Mouse (Mus musculus): ENCODE measurements at regions not wholly inside any gene's neighbourhood (a gene's known extent, or its start where the extent isn't known, plus 50 kb on each side); places are given as distances from the start of the nearest gene placed in this dataset.
A peak's percentile ranks its signal among the peaks of the same experiment; 100 is the strongest.
"Not testable (repeated sequence)": the region's sequence is repeated elsewhere in the genome, so short reads cannot be mapped to it uniquely, and the experiment has no call there.

- DNase-seq (ENCODE audit: low spot score) (no peak), ATAC-seq (ENCODE audit: low FRiP score, low read depth) (no peak)
- Histone ChIP-seq H3K27me3 (ENCODE audit: control insufficient read depth, insufficient read depth, low read length) (no peaks in the 10 kb centered on the region), H3K4me3 (replicated peaks; ENCODE audit: low read length) (no peak overlapping the region), H3K9me3 (ENCODE audit: control insufficient read depth, low read length) (no peaks in the 10 kb centered on the region), H3K9ac (ENCODE audit: low read depth, low read length, severe bottlenecking) (no peak overlapping the region), H3K27ac (replicated peaks; ENCODE audit: low read depth, low read length) (no peak overlapping the region), H3K36me3 (ENCODE audit: control insufficient read depth, insufficient read depth, low read length) (no peaks in the 10 kb centered on the region), H3K4me1 (ENCODE audit: control insufficient read depth, insufficient read depth, low read length) (peaks cover 11% of the 10 kb centered on the region), H3K4me2 (replicated peaks; ENCODE audit: low read depth, low read length, severe bottlenecking) (no peak overlapping the region)
- TF ChIP-seq POLR2A (IDR thresholded peaks at IDR 0.05; ENCODE audit: borderline replicate concordance, extremely low read depth, insufficient read depth, insufficient read length), result no peak
- 46% methylated on average over 3 of the region's 3 CpGs for WGBS
These were observed 493.5 kb upstream of the Gm9747 start for GRCm38 (mm10) chr1:81739392-81739791.

- Histone ChIP-seq H3K4me2 (replicated peaks; ENCODE audit: low read depth, low read length, severe bottlenecking) (no peak overlapping the region), H3K36me3 (ENCODE audit: control insufficient read depth, insufficient read depth, low read length) (no peaks in the 10 kb centered on the region), H3K9me3 (ENCODE audit: control insufficient read depth, low read length) (no peaks in the 10 kb centered on the region), H3K27me3 (ENCODE audit: control insufficient read depth, insufficient read depth, low read length) (no peaks in the 10 kb centered on the region), H3K4me1 (ENCODE audit: control insufficient read depth, insufficient read depth, low read length) (peaks cover 17% of the 10 kb centered on the region), H3K9ac (ENCODE audit: low read depth, low read length, severe bottlenecking) (no peak overlapping the region), H3K4me3 (replicated peaks; ENCODE audit: low read length) (no peak overlapping the region), H3K27ac (replicated peaks; ENCODE audit: low read depth, low read length) (no peak overlapping the region)
- ATAC-seq (ENCODE audit: low FRiP score, low read depth) (no peak), DNase-seq (ENCODE audit: low spot score) (no peak)
- no peak for TF ChIP-seq POLR2A (IDR thresholded peaks at IDR 0.05; ENCODE audit: borderline replicate concordance, extremely low read depth, insufficient read depth, insufficient read length)
- 97% methylated on average over 1 of the region's 1 CpGs for WGBS
These were observed 492.9 kb upstream of the Gm9747 start for GRCm38 (mm10) chr1:81739981-81740380.

- not testable (repeated sequence) for H3K27ac ChIP-seq (replicated peaks; ENCODE audit: low read depth, low read length); DNase-seq (ENCODE audit: low spot score); H3K36me3 ChIP-seq (ENCODE audit: control insufficient read depth, insufficient read depth, low read length); ATAC-seq (ENCODE audit: low FRiP score, low read depth); H3K4me2 ChIP-seq (replicated peaks; ENCODE audit: low read depth, low read length, severe bottlenecking); H3K27me3 ChIP-seq (ENCODE audit: control insufficient read depth, insufficient read depth, low read length); H3K4me3 ChIP-seq (replicated peaks; ENCODE audit: low read length); H3K9ac ChIP-seq (ENCODE audit: low read depth, low read length, severe bottlenecking); H3K9me3 ChIP-seq (ENCODE audit: control insufficient read depth, low read length)
- 85% methylated on average over 8 of the region's 8 CpGs for WGBS
- peaks cover 30% of the 10 kb centered on the region for H3K4me1 ChIP-seq (ENCODE audit: control insufficient read depth, insufficient read depth, low read length)
These were observed 491.0 kb upstream of the Gm9747 start for GRCm38 (mm10) chr1:81741882-81742281.

- WGBS, result 4% methylated on average over 8 of the region's 8 CpGs
- peak overlapping the region; percentile 22; the same call in 1 of the 2 replicates for H3K4me2 ChIP-seq (replicated peaks; ENCODE audit: low read depth, low read length, severe bottlenecking)
- no peak for TF ChIP-seq POLR2A (IDR thresholded peaks at IDR 0.05; ENCODE audit: borderline replicate concordance, extremely low read depth, insufficient read depth, insufficient read length)
- no peaks in the 10 kb centered on the region for H3K36me3 ChIP-seq (ENCODE audit: control insufficient read depth, insufficient read depth, low read length)
- no peaks in the 10 kb centered on the region for H3K9me3 ChIP-seq (ENCODE audit: control insufficient read depth, low read length)
- H3K4me3 ChIP-seq (replicated peaks; ENCODE audit: low read length), result no peak overlapping the region
- H3K9ac ChIP-seq (ENCODE audit: low read depth, low read length, severe bottlenecking), result no peak overlapping the region
- peak; percentile 91 for DNase-seq (ENCODE audit: low spot score)
- no peaks in the 10 kb centered on the region for H3K27me3 ChIP-seq (ENCODE audit: control insufficient read depth, insufficient read depth, low read length)
- H3K27ac ChIP-seq (replicated peaks; ENCODE audit: low read depth, low read length), result peak overlapping the region; percentile 71
- ATAC-seq (ENCODE audit: low FRiP score, low read depth), result peak; percentile 89
- H3K4me1 ChIP-seq (ENCODE audit: control insufficient read depth, insufficient read depth, low read length), result peaks cover 30% of the 10 kb centered on the region
These were observed 488.4 kb upstream of the Gm9747 start for GRCm38 (mm10) chr1:81744524-81744923.

GRCm38 (mm10) chr1:81745024-81745960 is 487.6 kb upstream of the Gm9747 start:
- 29% methylated on average over 14 of the region's 14 CpGs for WGBS
- peak overlapping the region; percentile 71 for H3K27ac ChIP-seq (replicated peaks; ENCODE audit: low read depth, low read length)
- H3K27me3 ChIP-seq (ENCODE audit: control insufficient read depth, insufficient read depth, low read length), result no peaks in the 10 kb centered on the region
- no peak for TF ChIP-seq POLR2A (IDR thresholded peaks at IDR 0.05; ENCODE audit: borderline replicate concordance, extremely low read depth, insufficient read depth, insufficient read length)
- no peak overlapping the region for H3K9ac ChIP-seq (ENCODE audit: low read depth, low read length, severe bottlenecking)
- ATAC-seq (ENCODE audit: low FRiP score, low read depth), result peak; percentile 65; the same call in 1 of the 2 replicates
- H3K36me3 ChIP-seq (ENCODE audit: control insufficient read depth, insufficient read depth, low read length), result no peaks in the 10 kb centered on the region
- peak; percentile 9 for DNase-seq (ENCODE audit: low spot score)
- peak overlapping the region; percentile 22; the same call in 1 of the 2 replicates for H3K4me2 ChIP-seq (replicated peaks; ENCODE audit: low read depth, low read length, severe bottlenecking)
- no peaks in the 10 kb centered on the region for H3K9me3 ChIP-seq (ENCODE audit: control insufficient read depth, low read length)
- H3K4me1 ChIP-seq (ENCODE audit: control insufficient read depth, insufficient read depth, low read length), result peaks cover 30% of the 10 kb centered on the region
- H3K4me3 ChIP-seq (replicated peaks; ENCODE audit: low read length), result no peak overlapping the region

Measured in limb, embryonic 14.5 days (tissue).